Mouse (Mus musculus): Measurements from ENCODE around the gene AW551984. TPM values are rescaled to one million over a fixed set of nuclear protein-coding genes. Genes with fewer than 3 reads are reported as not detected.

Gene AW551984
- 3.6 and 6.4 TPM in 2 replicates for polyA plus RNA-seq (2012; rRNA removed)

DNA sequence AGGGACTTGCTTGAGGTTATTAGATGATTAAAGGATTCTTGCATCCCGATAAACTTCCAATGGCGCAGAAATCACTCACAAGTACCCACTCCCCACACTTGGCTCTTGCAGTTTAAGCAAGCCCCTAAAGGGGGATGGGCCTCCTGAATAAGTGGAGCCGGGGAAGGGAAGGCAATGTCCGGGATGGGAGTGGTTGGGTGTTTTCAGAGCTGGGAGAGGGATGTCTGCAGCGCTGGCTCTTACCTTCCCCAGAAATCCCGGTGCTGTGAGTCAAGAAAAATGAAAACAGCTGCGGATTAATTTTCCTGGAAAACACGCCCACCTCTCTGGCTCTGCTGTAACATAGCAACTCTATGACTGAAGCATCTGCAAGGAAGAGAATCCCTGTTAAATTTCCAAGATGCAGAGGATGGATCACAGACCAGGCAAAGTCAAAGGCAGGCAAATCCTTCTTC, at the start of gene AW551984:
TSS of gene AW551984 (minus strand) at position 405 of the 455 bp plus-strand sequence.

DNA sequence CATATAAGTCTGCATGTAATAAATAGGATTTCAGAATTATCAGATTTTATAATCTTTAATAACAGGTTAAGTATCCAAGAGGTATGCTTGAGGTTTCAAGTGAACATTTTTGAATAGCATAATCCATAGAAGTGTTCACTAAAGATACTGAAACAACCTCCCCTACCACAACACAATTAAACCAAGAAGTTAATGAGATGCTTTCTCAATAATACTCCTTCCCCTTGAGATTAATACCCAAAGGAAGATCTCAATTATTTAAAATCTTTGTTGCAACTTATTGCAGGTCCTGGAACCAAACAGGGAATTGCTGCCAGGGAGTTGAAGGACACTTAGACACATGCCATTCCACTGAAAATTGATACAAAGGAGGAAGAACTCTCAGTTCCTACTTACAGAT, 40.6 kb upstream of the AW551984 start, which contains the start of gene Olfr961:
TSS of gene Olfr961 (plus strand) at position 301 of the 400 bp plus-strand sequence.

DNA sequence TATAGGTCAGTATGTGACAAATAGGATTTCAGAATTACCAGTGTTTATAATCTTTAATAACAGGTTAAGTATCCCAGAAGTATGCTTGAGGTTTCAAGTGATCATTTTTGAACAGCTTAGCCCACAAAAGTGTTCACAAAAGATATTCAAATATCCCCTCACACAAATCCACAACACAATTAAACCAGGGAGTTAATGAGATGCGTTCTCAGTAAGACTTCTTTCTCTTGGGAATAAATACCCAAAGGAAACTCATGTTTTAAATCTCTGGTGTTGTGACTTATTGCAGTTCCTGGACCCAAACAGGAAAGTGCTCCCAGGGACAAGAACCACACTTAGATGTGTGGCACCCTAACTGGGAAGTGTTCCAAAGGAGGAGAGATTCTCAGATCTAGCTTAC, 16.9 kb upstream of the AW551984 start, which contains the start of gene Olfr960:
TSS of gene Olfr960 (plus strand) at position 301 of the 400 bp plus-strand sequence.

DNA sequence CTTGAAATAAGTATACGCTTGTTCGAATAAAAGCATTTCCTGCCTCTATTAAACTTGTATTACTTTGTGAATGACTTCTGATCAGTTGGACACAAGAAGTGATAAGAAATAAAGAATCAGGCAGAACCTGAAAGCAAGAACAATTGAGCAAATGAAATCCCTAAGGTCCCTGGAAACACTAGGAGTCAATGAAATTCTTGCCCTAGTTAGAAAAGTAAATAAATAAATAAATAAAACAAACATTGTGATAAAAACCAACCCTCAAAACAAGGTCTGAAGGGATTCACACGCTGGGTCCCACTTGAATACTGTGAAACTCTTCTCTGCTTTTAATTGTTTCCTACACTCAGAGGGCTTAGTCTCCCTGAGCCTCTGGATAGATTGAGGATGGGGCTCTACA, 6.2 kb upstream of the AW551984 start, which contains the start of gene Olfr148:
TSS of gene Olfr148 (plus strand) at position 301 of the 400 bp plus-strand sequence.

DNA sequence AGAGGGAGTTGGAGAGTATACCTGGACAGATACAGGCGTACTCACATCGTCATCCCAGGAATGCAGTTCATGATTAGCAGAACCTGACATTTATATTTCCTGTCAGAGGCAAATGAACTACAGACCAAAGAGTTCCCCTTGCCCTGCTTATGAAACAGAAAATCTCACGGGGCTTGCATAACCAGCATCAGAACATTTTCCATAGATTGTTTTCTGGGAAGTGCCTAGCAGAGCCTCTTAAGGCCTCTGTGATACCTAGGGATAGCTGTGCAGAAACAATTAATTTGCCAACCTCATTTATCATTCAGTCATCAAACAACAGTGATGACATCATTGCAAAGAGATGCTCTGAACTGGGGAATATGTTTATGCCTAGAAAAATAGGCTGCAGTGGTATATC, 28.7 kb downstream of the AW551984 start, which contains the start of gene Olfr959:
TSS of gene Olfr959 (minus strand) at position 101 of the 400 bp plus-strand sequence.

DNA sequence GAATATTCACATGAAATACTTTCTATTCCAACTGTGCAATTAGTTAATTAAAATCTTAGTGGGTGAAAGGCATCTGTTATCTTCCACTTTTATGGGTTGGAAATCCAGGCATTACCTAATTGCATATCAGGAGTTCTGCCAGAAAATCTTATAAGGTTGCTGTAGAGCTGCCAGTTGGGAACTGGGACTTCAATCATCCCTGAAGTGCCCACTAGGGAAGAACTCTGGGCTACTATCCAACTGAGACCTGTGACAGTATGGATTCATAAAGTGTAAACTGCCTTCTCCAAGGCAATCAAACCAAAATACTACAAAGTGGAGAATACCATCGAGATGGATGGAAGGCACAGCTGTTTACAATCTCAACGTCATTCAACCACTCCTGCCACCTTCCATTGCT, 50.3 kb downstream of the AW551984 start, which contains the start of gene Olfr958:
TSS of gene Olfr958 (minus strand) at position 109 of the 400 bp plus-strand sequence.

Other genes starting within 250 kb of the AW551984 start
- gene Olfr951, start 217.0 kb downstream of the AW551984 start, polyA plus RNA-seq (2012; rRNA removed): not detected in 2 replicates
- gene Olfr952, start 177.3 kb downstream of the AW551984 start, polyA plus RNA-seq (2012; rRNA removed): not detected in 2 replicates
- not detected in 2 replicates for gene Olfr954, start 147.7 kb downstream of the AW551984 start, polyA plus RNA-seq (2012; rRNA removed)
- gene Olfr955, start 132.5 kb downstream of the AW551984 start, polyA plus RNA-seq (2012; rRNA removed): not detected in 2 replicates
- not detected in 2 replicates for gene Olfr44, start 110.4 kb downstream of the AW551984 start, polyA plus RNA-seq (2012; rRNA removed)
- gene Olfr957, start 88.6 kb downstream of the AW551984 start, polyA plus RNA-seq (2012; rRNA removed): not detected in 2 replicates
- gene Olfr958, start 50.3 kb downstream of the AW551984 start, polyA plus RNA-seq (2012; rRNA removed): not detected in 2 replicates
- not detected in 2 replicates for gene Olfr959, start 28.8 kb downstream of the AW551984 start, polyA plus RNA-seq (2012; rRNA removed)
- not detected in 2 replicates for gene Olfr148, start 6.3 kb upstream of the AW551984 start, polyA plus RNA-seq (2012; rRNA removed)
- gene Olfr960, start 17.0 kb upstream of the AW551984 start, polyA plus RNA-seq (2012; rRNA removed): not detected in 2 replicates
- not detected in 2 replicates for gene Olfr961, start 40.7 kb upstream of the AW551984 start, polyA plus RNA-seq (2012; rRNA removed)
- gene Olfr963, start 62.8 kb upstream of the AW551984 start, polyA plus RNA-seq (2012; rRNA removed): not detected in 2 replicates
- gene Olfr149, start 102.7 kb upstream of the AW551984 start, polyA plus RNA-seq (2012; rRNA removed): not detected in 2 replicates
- not detected in 2 replicates for gene Olfr965, start 107.0 kb upstream of the AW551984 start, polyA plus RNA-seq (2012; rRNA removed)
- gene Olfr150, start 126.6 kb upstream of the AW551984 start, polyA plus RNA-seq (2012; rRNA removed): not detected in 2 replicates
- not detected in 2 replicates for gene Olfr967, start 141.8 kb upstream of the AW551984 start, polyA plus RNA-seq (2012; rRNA removed)
- gene Olfr968, start 178.8 kb upstream of the AW551984 start, polyA plus RNA-seq (2012; rRNA removed): not detected in 2 replicates
- gene Olfr969, start 186.5 kb upstream of the AW551984 start, polyA plus RNA-seq (2012; rRNA removed): not detected in 2 replicates
- not detected in 2 replicates for gene Olfr970, start 204.5 kb upstream of the AW551984 start, polyA plus RNA-seq (2012; rRNA removed)
- gene Olfr971, start 232.5 kb upstream of the AW551984 start, polyA plus RNA-seq (2012; rRNA removed): not detected in 2 replicates

Measured in colon, adult 2 months (tissue).